Mouse (Mus musculus) small intestine, adult 2 months (tissue): ENCODE measurements around the gene Cep295.

Experiments used
- CTCF ChIP-seq: fragments of 200-500 bp; IDR thresholded peaks from 2 replicates; pipeline ENCODE4 v1.5.1; 2012; ENCODE audit warnings: low read depth, mild to moderate bottlenecking, control low read depth, inconsistent platforms, low read length, moderate library complexity, mixed read lengths; ENCODE audit not compliant: insufficient replicate concordance, insufficient read length; ENCODE audit errors: extremely low read depth
- POLR2A ChIP-seq: fragments of 200-500 bp; IDR thresholded peaks from 2 replicates; pipeline ENCODE4 v1.6.1; 2012; ENCODE audit warnings: low read depth, mild to moderate bottlenecking, control low read depth, inconsistent platforms, low read length, moderate library complexity

DNA sequence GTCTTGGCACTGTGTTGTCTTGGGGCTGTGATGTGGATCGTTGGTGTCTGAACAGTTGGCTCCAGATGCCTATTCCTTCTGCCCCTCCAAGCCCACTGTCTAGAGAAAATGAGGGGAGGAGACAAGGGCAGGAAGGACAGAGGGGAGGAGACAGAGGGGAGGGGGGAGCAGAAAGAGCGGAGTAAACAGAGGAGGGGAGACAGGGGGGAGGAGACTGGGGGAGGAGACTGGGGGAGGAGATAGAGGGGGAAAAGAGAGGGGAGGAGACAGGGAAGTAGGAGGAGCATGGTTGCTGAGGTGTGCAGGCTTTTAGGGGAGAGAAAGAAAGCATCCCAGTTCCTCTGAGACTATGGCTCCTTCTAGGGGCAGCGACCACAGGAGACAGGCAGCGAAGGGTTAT, 40.0 kb upstream of the Cep295 start:
- TF ChIP-seq CTCF (no peak), POLR2A (no peak)
